Mouse (Mus musculus) limb, embryonic 15.5 days (tissue): ENCODE measurements around the gene 1700029J07Rik. TPM values are rescaled to one million over a fixed set of nuclear protein-coding genes. Genes with fewer than 3 reads are reported as not detected.

Source experiments
- ATAC-seq: fragments of 200-750 bp; cut with Nextera tagmentation; 2 replicates; pipeline ENCODE4 v1.8.0; 2017; ENCODE audit warnings: low read depth, moderate TSS enrichment; ENCODE audit not compliant: insufficient number of reproducible peaks, low FRiP score, low TSS enrichment
- H3K27ac ChIP-seq: fragments of 300-500 bp; sonication (generic); 2 replicates; pipeline ENCODE4 v1.5.1; 2015; ENCODE audit warnings: moderate library complexity, mild to moderate bottlenecking, inconsistent platforms
- H3K27me3 ChIP-seq: fragments of 300-500 bp; sonication (generic); 2 replicates; pipeline ENCODE4 v1.6.1; 2015; ENCODE audit warnings: inconsistent platforms
- H3K36me3 ChIP-seq: fragments of 300-500 bp; sonication (generic); 2 replicates; pipeline ENCODE4 v1.6.1; 2015; ENCODE audit warnings: inconsistent platforms
- H3K4me1 ChIP-seq: fragments of 300-500 bp; sonication (generic); 2 replicates; pipeline ENCODE4 v1.6.1; 2015; ENCODE audit warnings: inconsistent platforms
- H3K4me2 ChIP-seq: fragments of 300-500 bp; sonication (generic); 2 replicates; pipeline ENCODE4 v1.6.1; 2015; ENCODE audit warnings: mild to moderate bottlenecking, inconsistent platforms
- H3K4me3 ChIP-seq: fragments of 300-500 bp; sonication (generic); 2 replicates; pipeline ENCODE4 v1.5.1; 2015; ENCODE audit warnings: mild to moderate bottlenecking, inconsistent platforms
- H3K9ac ChIP-seq: fragments of 300-500 bp; sonication (generic); 2 replicates; pipeline ENCODE4 v1.6.1; 2015; ENCODE audit warnings: inconsistent platforms
- H3K9me3 ChIP-seq: fragments of 300-500 bp; sonication (generic); 2 replicates; pipeline ENCODE4 v1.6.1; 2016; ENCODE audit warnings: inconsistent platforms
- WGBS: fragments of 180-500 bp; shearing (Covaris S2); methylation state at CpG from one replicate; pipeline ENCODE4 v1.1.7; 2015; 5-methylcytosine and 5-hydroxymethylcytosine counted together
- polyA plus RNA-seq: library from polyadenylated mRNA; unstranded; fragments of >200 nt; fragmentation: Nextera tagmentation; extraction: Ambion mirVana; gene quantifications from 2 replicates; pipeline ENCODE4 v1.2.1, GENCODE M21; 2015

Gene 1700029J07Rik
- polyA plus RNA-seq, 1 experiment from 2014 or later: 3.6 TPM

DNA sequence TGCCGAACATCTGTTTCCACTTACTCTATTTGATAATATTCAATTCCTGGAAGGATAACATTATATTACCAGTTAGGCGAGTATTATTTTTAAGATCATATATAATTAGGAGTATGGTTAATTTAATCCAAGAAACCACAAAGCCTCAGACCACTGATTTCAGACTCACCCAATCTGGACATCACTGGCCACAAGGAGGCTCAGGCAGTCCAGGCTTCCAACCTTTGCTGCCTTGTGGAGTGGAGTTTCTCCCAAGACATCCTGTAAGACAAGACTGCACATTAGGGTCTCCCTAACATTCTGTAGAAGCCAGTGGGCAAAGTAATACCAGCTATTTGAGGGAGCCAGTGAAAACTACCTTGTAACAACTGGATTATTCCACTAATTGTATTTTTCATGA lies 23.2 kb upstream of the 1700029J07Rik start:
- H3K4me3 ChIP-seq: 0 out of 2 replicates have a peak overlapping the region, but pooled peaks have one; percentile 8
- no peak for ATAC-seq
- H3K9ac ChIP-seq: no peak overlapping the region
- no peaks in the 10 kb centered on the region for H3K9me3 ChIP-seq
- peaks cover 8% of the 10 kb centered on the region for H3K4me1 ChIP-seq
- H3K36me3 ChIP-seq: peaks cover 27% of the 10 kb centered on the region
- H3K27ac ChIP-seq: no peak overlapping the region
- no peak overlapping the region for H3K4me2 ChIP-seq
- 68% methylated on average over 2 of the region's 2 CpGs for WGBS
- no peaks in the 10 kb centered on the region for H3K27me3 ChIP-seq

DNA sequence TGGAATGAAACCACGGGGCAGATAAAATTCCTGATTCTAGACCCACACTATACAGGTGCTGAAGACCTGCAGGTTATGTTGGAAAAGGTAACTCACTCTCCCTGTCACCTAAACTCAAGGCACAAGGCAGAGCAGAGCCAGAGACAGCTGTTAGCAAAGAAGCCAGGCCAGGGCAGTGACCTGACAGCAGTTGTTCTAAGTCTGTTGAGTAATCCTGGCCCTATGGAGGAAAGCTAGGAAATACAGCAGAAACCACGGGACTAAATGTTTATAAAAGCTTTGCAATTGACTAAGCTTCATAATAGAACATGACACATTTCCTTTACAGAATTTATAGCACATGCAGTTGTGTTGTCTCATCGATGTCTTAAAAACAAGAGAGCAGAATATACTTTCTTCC lies 20.5 kb upstream of the 1700029J07Rik start:
- H3K9ac ChIP-seq: no peak overlapping the region

DNA sequence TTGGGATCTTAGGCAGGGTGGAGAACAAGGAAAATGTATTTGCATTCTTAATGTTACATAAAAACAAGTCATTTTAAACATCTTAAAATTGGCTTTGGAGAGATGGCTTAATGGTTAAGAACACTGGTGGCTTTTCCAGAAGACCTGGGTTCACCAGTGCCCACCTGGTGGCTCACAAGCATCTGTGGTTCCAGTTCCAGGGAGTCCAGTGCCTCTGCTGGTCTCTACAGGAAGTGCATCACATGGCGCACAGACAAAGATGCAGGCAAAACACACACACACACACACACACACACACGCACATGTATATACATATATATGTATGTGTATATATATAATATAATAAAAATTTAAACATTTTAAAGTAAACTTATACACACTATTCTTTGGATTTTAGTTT lies 19.1 kb upstream of the 1700029J07Rik start:
- Histone ChIP-seq H3K4me2 (no peak overlapping the region), H3K4me3 (no peak overlapping the region), H3K4me1 (peaks cover 2% of the 10 kb centered on the region), H3K27ac (no peak overlapping the region), H3K27me3 (no peaks in the 10 kb centered on the region), H3K9ac (no peak overlapping the region), H3K9me3 (no peaks in the 10 kb centered on the region), H3K36me3 (peaks cover 43% of the 10 kb centered on the region)
- no peak for ATAC-seq
- 96% methylated on average over 2 of the region's 2 CpGs for WGBS

More for the DNA sequence above, 20.5 kb upstream of the 1700029J07Rik start:
- Histone ChIP-seq H3K4me1 (peaks cover 8% of the 10 kb centered on the region), H3K4me2 (no peak overlapping the region), H3K4me3 (no peak overlapping the region), H3K36me3 (peaks cover 35% of the 10 kb centered on the region), H3K27me3 (no peaks in the 10 kb centered on the region), H3K27ac (no peak overlapping the region), H3K9me3 (no peaks in the 10 kb centered on the region)
- WGBS: 85% methylated on average over 3 of the region's 3 CpGs
- ATAC-seq: no peak

DNA sequence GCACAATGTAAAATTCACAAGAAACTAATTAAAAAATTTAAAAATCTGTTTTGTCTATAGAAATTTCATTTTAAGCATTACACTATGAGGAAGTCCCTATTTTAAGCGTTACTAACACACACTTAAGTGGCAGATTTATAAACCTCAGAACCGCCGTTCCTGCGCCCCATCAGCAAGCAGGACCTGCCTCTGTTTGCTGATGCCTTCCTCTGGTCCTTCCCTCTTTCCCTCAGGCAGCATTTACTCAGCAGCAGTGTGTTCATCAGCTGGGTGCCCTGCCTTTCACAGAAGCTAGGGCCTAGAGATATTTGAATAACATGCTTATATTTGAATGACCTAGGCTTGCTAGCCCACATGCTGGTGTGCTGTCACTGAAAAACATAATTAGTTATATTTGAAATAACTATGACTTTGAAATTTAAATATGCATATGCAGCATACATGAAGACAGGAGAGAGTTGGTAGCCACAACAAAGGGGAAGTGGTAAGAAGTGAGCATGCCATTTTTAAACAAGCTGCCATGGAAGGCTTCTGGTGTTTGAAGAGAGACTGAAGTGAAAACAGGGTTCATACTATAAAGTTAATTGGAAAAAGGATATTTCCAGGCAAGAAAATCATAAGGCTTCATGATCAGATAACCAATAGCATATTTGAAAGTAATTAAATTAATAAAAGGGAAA lies 15.7 kb upstream of the 1700029J07Rik start:
- ATAC-seq: no peak
- Histone ChIP-seq H3K27me3 (no peaks in the 10 kb centered on the region), H3K9me3 (no peaks in the 10 kb centered on the region), H3K36me3 (peaks cover 36% of the 10 kb centered on the region), H3K4me1 (no peaks in the 10 kb centered on the region), H3K27ac (no peak overlapping the region), H3K9ac (no peak overlapping the region), H3K4me3 (no peak overlapping the region), H3K4me2 (no peak overlapping the region)
- WGBS: 84% methylated on average over 4 of the region's 4 CpGs

DNA sequence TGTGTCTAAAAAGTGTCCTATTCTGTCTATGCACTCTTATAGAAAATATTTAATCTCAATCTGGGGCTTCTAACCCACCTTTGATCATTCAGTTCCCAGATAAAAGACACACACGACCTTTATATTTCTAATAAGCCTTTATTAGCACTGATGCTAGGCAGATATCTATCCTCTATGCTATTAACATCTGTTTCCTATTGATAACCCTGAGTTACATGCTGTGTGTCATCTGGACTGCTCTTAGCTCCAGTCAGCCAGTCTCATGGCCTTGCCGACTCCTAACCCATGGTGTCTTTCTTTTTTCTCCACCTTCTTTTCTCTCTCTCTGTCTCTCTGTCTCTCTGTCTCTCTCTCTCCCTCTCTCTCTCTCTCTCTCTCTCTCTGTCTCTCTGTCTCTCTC lies 13.1 kb upstream of the 1700029J07Rik start:
- H3K4me3 ChIP-seq: no peak overlapping the region
- no peak overlapping the region for H3K4me2 ChIP-seq
- H3K27ac ChIP-seq: no peak overlapping the region
- H3K9me3 ChIP-seq: no peaks in the 10 kb centered on the region
- no peaks in the 10 kb centered on the region for H3K27me3 ChIP-seq
- 52% methylated on average over 2 of the region's 2 CpGs for WGBS
- H3K36me3 ChIP-seq: peaks cover 31% of the 10 kb centered on the region
- ATAC-seq: no peak
- H3K9ac ChIP-seq: no peak overlapping the region
- no peaks in the 10 kb centered on the region for H3K4me1 ChIP-seq

DNA sequence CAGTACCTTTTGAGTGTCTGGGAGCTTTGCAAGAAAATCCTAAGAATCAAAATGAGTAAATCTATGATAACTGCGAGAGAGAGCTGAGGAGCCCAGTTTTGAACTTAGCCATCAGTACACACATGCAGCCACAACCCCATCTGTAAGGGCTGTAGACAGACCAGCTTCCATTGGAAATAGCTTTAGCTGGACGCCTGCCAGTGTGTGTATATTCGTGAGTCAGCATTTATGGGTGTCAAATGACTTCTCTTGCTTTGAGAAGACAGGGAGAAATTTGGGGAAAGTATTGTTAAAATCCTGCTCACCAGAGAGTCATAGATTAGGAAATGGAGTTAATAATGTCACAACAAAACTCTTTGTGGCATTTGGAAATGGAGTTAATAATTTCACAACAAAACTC lies 11.6 kb upstream of the 1700029J07Rik start:
- H3K4me1 ChIP-seq: no peaks in the 10 kb centered on the region
- H3K4me2 ChIP-seq: no peak overlapping the region
- no peak overlapping the region for H3K9ac ChIP-seq
- 50% methylated on average over 3 of the region's 3 CpGs for WGBS
- no peaks in the 10 kb centered on the region for H3K9me3 ChIP-seq
- H3K4me3 ChIP-seq: no peak overlapping the region
- H3K27ac ChIP-seq: no peak overlapping the region; the same call in 1 of the 2 replicates
- ATAC-seq: no peak
- H3K27me3 ChIP-seq: no peaks in the 10 kb centered on the region
- peaks cover 44% of the 10 kb centered on the region for H3K36me3 ChIP-seq

DNA sequence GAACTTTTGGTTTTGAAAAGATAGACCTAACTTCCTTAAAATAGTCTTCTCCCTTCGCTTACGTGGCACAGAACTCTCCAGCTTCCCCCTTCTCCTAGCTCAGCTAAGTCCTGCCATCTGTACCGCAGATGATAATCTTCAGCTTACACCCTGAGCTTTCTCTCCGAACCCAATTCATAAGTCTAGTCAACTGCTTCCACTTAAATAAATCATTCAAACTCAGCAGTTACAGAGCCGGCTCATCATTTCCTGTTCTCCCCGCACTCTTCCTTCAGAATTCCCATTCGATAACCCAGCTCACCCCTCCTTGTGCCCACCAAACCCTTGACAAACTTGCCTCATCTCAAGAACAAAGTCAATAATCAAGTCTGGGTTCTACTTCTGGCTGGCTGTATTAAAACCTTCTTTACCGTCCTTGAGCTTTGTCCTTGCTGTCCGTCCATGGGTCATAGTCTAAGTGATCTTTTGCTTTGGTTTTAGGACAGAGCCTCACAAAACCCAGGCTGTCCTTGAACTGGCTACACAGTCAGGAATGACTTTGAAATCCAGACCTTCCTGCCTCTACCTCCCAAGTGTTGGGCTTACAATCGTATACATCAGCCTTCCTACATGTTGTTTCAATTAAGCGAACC lies 901 bp upstream of the 1700029J07Rik start:
- H3K27ac ChIP-seq: peak overlapping the region; percentile 94
- peak overlapping the region; percentile 62 for H3K9ac ChIP-seq
- H3K4me2 ChIP-seq: peak overlapping the region; percentile 66
- H3K36me3 ChIP-seq: peaks cover 19% of the 10 kb centered on the region
- H3K27me3 ChIP-seq: no peaks in the 10 kb centered on the region
- no peak for ATAC-seq
- H3K4me3 ChIP-seq: peak overlapping the region; percentile 61
- WGBS: 56% methylated on average over 11 of the region's 11 CpGs
- H3K9me3 ChIP-seq: no peaks in the 10 kb centered on the region; the same call in 1 of the 2 replicates
- peaks cover 13% of the 10 kb centered on the region for H3K4me1 ChIP-seq

DNA sequence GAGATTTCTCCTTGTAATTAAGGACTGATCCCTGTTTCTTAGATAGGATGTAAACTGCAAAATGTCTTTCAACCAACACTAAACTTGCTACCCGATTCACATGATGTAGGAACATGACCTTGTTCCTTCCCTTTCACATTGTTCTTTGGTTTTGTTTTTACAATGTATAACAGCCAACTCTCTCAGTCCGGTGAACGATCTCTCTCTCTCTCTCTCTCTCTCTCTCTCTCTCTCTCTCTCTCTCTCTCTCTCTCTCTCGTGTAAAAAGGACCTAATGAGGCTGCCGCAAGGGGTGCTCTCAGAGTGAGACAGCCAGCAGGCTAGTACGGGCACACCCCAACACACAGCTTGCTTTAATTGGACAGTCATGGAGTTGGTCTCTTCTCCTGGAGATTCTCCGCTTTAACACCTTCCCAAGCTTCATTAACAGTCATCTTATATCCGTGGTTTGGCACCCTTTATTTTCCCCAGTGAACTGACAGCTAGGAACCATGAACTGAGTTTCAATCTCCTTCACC lies 1.0 kb downstream of the 1700029J07Rik start:
- Histone ChIP-seq H3K4me1 (peaks cover 13% of the 10 kb centered on the region), H3K27ac (peak overlapping the region; percentile 94), H3K9me3 (no peaks in the 10 kb centered on the region; the same call in 1 of the 2 replicates), H3K9ac (no peak overlapping the region), H3K36me3 (peaks cover 13% of the 10 kb centered on the region), H3K4me3 (0 out of 2 replicates have a peak overlapping the region, but pooled peaks have one; percentile 61), H3K27me3 (no peaks in the 10 kb centered on the region), H3K4me2 (peak overlapping the region; percentile 66)
- ATAC-seq: no peak
- WGBS: 63% methylated on average over 8 of the region's 8 CpGs

DNA sequence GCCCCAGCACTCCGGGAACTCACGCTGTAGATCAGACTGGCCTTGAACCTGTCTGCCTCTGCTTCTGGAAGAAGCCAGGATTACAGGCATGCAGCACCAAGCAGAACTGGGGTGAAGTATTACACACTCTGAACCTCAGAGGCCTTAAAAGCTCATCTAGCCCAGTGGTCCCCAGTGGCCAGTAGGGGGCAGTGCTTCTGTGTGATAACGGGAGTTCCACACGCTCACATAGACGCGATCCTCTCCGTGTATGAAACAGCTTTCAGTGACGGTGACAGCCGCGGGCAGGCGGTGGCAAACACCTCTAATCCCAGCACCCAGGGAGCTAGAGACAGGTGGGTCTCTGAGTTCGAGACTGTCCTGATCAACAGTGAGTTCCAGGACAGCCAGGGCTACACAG lies 4.2 kb downstream of the 1700029J07Rik start:
- Histone ChIP-seq H3K27me3 (no peaks in the 10 kb centered on the region), H3K4me2 (no peak overlapping the region), H3K9ac (no peak overlapping the region), H3K36me3 (no peaks in the 10 kb centered on the region), H3K27ac (no peak overlapping the region), H3K9me3 (no peaks in the 10 kb centered on the region; the same call in 1 of the 2 replicates), H3K4me3 (no peak overlapping the region), H3K4me1 (peaks cover 7% of the 10 kb centered on the region)
- WGBS: 95% methylated on average over 12 of the region's 12 CpGs
- no peak for ATAC-seq

DNA sequence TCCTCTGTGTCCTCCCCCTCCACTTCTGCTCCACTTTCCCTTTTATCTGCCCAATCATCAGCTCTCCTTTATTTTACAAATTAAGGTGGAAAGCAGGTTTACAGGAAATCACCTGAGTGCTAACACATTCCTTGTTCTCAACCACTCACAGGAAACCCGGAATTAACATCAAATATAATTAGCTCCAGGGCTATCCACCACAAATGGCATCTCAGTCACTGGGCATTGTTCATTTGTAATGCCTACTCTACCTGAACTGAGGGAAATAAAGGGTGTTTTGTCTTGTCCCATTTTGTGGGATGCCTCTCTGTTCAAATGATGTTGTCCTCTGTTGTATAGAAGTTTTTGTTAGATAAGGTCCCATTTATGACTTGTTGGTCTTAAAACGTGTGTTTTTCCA lies 24.4 kb downstream of the 1700029J07Rik start:
- H3K4me1 ChIP-seq: no peaks in the 10 kb centered on the region
- no peaks in the 10 kb centered on the region for H3K36me3 ChIP-seq
- no peaks in the 10 kb centered on the region for H3K9me3 ChIP-seq
- no peak overlapping the region for H3K27ac ChIP-seq
- H3K4me2 ChIP-seq: no peak overlapping the region
- H3K9ac ChIP-seq: no peak overlapping the region
- no peaks in the 10 kb centered on the region for H3K27me3 ChIP-seq
- no peak for ATAC-seq
- no peak overlapping the region for H3K4me3 ChIP-seq
- WGBS: 51% methylated on average over 2 of the region's 2 CpGs

DNA sequence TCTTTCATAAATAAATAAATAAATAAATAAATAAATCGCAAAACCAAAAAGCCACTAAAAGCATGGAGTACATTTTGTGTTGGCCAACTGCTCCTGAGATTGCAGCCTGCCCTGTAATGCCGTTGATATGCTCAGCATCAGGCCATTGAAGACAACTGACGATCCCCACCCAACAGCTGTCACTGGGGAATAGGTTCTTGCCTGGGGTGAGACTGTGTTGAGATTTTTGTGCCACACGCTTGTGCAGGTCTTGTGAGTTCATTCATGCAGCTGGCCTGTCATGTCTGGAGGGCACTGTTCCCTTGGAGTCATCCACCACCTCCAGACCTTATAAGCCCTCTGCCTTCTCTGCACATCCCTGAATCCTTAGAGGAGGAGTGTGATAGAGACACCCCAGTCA lies 28.8 kb downstream of the 1700029J07Rik start:
- peak; percentile 30; the same call in 1 of the 2 replicates for ATAC-seq
- H3K4me1 ChIP-seq: no peaks in the 10 kb centered on the region
- no peak overlapping the region for H3K4me2 ChIP-seq
- no peak overlapping the region for H3K9ac ChIP-seq
- no peaks in the 10 kb centered on the region for H3K9me3 ChIP-seq
- H3K4me3 ChIP-seq: no peak overlapping the region
- no peak overlapping the region for H3K27ac ChIP-seq
- WGBS: 87% methylated on average over 4 of the region's 4 CpGs
- no peaks in the 10 kb centered on the region for H3K27me3 ChIP-seq
- no peaks in the 10 kb centered on the region for H3K36me3 ChIP-seq

DNA sequence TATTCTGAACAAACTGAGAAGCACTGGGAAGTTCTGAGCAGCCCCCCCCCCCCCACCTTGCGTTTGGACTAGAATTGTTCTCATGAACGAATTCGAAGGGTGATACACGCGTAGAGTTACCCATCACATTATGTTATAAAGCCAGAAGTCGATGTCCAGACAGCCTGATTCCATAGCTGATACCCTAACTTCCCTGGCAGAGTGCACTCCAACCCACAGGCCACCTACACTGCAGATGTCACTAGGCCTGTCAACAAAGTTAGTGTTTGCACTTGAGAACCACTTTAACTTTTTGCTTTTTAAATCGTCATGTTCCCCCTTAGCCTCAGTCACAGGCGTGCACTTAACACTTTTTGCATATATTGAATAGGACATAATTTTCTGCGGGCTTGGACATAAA lies 38.1 kb downstream of the 1700029J07Rik start:
- Histone ChIP-seq H3K4me3 (no peak overlapping the region), H3K36me3 (no peaks in the 10 kb centered on the region), H3K4me2 (no peak overlapping the region), H3K27ac (no peak overlapping the region), H3K27me3 (no peaks in the 10 kb centered on the region), H3K9ac (no peak overlapping the region), H3K9me3 (no peaks in the 10 kb centered on the region), H3K4me1 (no peaks in the 10 kb centered on the region)
- WGBS: 89% methylated on average over 9 of the region's 9 CpGs
- no peak for ATAC-seq
